Mouse (Mus musculus) MEL (cell line): ENCODE measurements around the gene Mboat1. TPM values are rescaled to one million over a fixed set of nuclear protein-coding genes. Genes with fewer than 3 reads are reported as not detected.

Source experiments
- DNase-seq: peaks from one replicate; pipeline ENCODE4 v3.0.0; 2011; ENCODE audit warnings: low read depth, low spot score
- H3K27ac ChIP-seq: 2 replicates; pipeline ENCODE4 v1.5.1; 2012; ENCODE audit warnings: low read depth, mild to moderate bottlenecking, control low read depth, low read length, moderate library complexity; ENCODE audit not compliant: control insufficient read depth
- H3K27me3 ChIP-seq, 2 experiments: fragments of 150-350 bp in 1 of 2; sonication (generic) in 1 of 2; 2 replicates each; pipeline ENCODE4 v1.6.1; 2012; ENCODE audit warnings: low read length in 2 of 2, mild to moderate bottlenecking in 2 of 2, improper control_type of control experiment in 1 of 2, moderate library complexity in 1 of 2; ENCODE audit not compliant: insufficient read depth in 2 of 2, control insufficient read depth in 1 of 2
- H3K36me3 ChIP-seq, 2 experiments: 2 replicates each; pipeline ENCODE4 v1.6.1; 2012 to 2014; ENCODE audit warnings: low read length in 2 of 2, improper control_type of control experiment in 1 of 2, inconsistent platforms in 1 of 2, mild to moderate bottlenecking in 1 of 2; ENCODE audit not compliant: insufficient read depth in 2 of 2, control insufficient read depth in 1 of 2
- H3K4me1 ChIP-seq, 2 experiments: fragments of 150-350 bp in 1 of 2; sonication (generic) in 1 of 2; 2 replicates each; pipeline ENCODE4 v1.6.1; 2012; ENCODE audit warnings: low read length in 2 of 2, improper control_type of control experiment in 1 of 2, mild to moderate bottlenecking in 1 of 2; ENCODE audit not compliant: insufficient read depth in 2 of 2, control insufficient read depth in 1 of 2
- H3K4me3 ChIP-seq, 2 experiments: fragments of 150-350 bp in 1 of 2; sonication (generic) in 1 of 2; 2 replicates each; pipeline ENCODE4 v1.5.1; 2012; ENCODE audit warnings: low read depth in 2 of 2, low read length in 2 of 2, mild to moderate bottlenecking in 2 of 2, moderate library complexity in 2 of 2, control low read depth in 1 of 2, improper control_type of control experiment in 1 of 2; ENCODE audit not compliant: control insufficient read depth in 1 of 2, insufficient read depth in 1 of 2
- H3K79me2 ChIP-seq: 2 replicates; pipeline ENCODE4 v1.6.1; 2012; ENCODE audit warnings: mild to moderate bottlenecking, low read length, moderate library complexity; ENCODE audit not compliant: control insufficient read depth, poor library complexity, insufficient read depth
- H3K9ac ChIP-seq: 2 replicates; pipeline ENCODE4 v1.6.1; 2012; ENCODE audit warnings: low read depth, mild to moderate bottlenecking, control low read depth, low read length, moderate library complexity; ENCODE audit not compliant: control insufficient read depth, poor library complexity, severe bottlenecking
- H3K9me3 ChIP-seq: fragments of 150-350 bp; sonication (generic); replicated peaks from 2 replicates; pipeline ENCODE4 v1.6.1; 2012; ENCODE audit warnings: mild to moderate bottlenecking, low read length, improper control_type of control experiment, moderate library complexity; ENCODE audit not compliant: insufficient read depth
- CHD1 ChIP-seq: IDR thresholded peaks from 2 replicates; pipeline ENCODE4 v1.6.1; 2012; ENCODE audit warnings: low read depth, mild to moderate bottlenecking, inconsistent platforms, low read length, improper control_type of control experiment
- CHD2 ChIP-seq: IDR thresholded peaks from 2 replicates; pipeline ENCODE4 v1.6.1; 2011; ENCODE audit warnings: low read length, improper control_type of control experiment
- E2F4 ChIP-seq: IDR thresholded peaks from 2 replicates; pipeline ENCODE4 v1.6.1; 2011; ENCODE audit warnings: low read depth, low read length, improper control_type of control experiment, borderline replicate concordance
- ELF1 ChIP-seq: IDR thresholded peaks from 2 replicates; pipeline ENCODE4 v1.6.1; 2014; ENCODE audit warnings: low read depth, mild to moderate bottlenecking, inconsistent platforms, low read length, improper control_type of control experiment, moderate library complexity
- EP300 ChIP-seq, 2 experiments: IDR thresholded peaks; 2 replicates each; pipeline ENCODE4 v1.6.1; 2011; ENCODE audit warnings: improper control_type of control experiment in 2 of 2, low read length in 2 of 2, low read depth in 1 of 2, mild to moderate bottlenecking in 1 of 2
- ETS1 ChIP-seq: IDR thresholded peaks from 2 replicates; pipeline ENCODE4 v1.6.1; 2012; ENCODE audit warnings: low read depth, mild to moderate bottlenecking, inconsistent platforms, low read length, improper control_type of control experiment, moderate library complexity
- GABPA ChIP-seq: IDR thresholded peaks from 2 replicates; pipeline ENCODE4 v1.6.1; 2012; ENCODE audit warnings: low read depth, mild to moderate bottlenecking, inconsistent platforms, low read length, improper control_type of control experiment, moderate library complexity
- GATA1 ChIP-seq: IDR thresholded peaks from 2 replicates; pipeline ENCODE4 v1.6.1; 2011; ENCODE audit warnings: low read depth, low read length, improper control_type of control experiment
- HCFC1 ChIP-seq: IDR thresholded peaks from 2 replicates; pipeline ENCODE4 v1.6.1; 2012; ENCODE audit warnings: low read depth, mild to moderate bottlenecking, inconsistent platforms, low read length, improper control_type of control experiment, moderate library complexity
- KAT2A ChIP-seq: conservative IDR thresholded peaks from 2 replicates; pipeline ENCODE4 v1.6.1; 2012; ENCODE audit warnings: low read depth, low read length, improper control_type of control experiment, inconsistent platforms
- MAFK ChIP-seq: IDR thresholded peaks from 2 replicates; pipeline ENCODE4 v1.6.1; 2011; ENCODE audit warnings: low read depth, mild to moderate bottlenecking, low read length, improper control_type of control experiment, borderline replicate concordance
- MXI1 ChIP-seq: IDR thresholded peaks from 2 replicates; pipeline ENCODE4 v1.6.1; 2011; ENCODE audit warnings: mild to moderate bottlenecking, low read depth, low read length, improper control_type of control experiment
- NELFE ChIP-seq: IDR thresholded peaks from 2 replicates; pipeline ENCODE4 v1.6.1; 2011; ENCODE audit warnings: low read depth, low read length, improper control_type of control experiment
- POLR2A ChIP-seq, 2 experiments: IDR thresholded peaks; 2 replicates each; pipeline ENCODE4 v1.6.1; 2011 to 2012; ENCODE audit warnings: low read length in 2 of 2, mild to moderate bottlenecking in 2 of 2, control low read depth in 1 of 2, improper control_type of control experiment in 1 of 2, low read depth in 1 of 2, moderate library complexity in 1 of 2; ENCODE audit not compliant: control insufficient read depth in 1 of 2, insufficient read depth in 1 of 2, poor library complexity in 1 of 2
- RCOR1 ChIP-seq: IDR thresholded peaks from 2 replicates; pipeline ENCODE4 v1.6.1; 2012; ENCODE audit warnings: low read depth, mild to moderate bottlenecking, inconsistent platforms, low read length, improper control_type of control experiment
- SIN3A ChIP-seq: IDR thresholded peaks from 2 replicates; pipeline ENCODE4 v1.6.1; 2012; ENCODE audit warnings: low read length, improper control_type of control experiment, inconsistent platforms
- TAL1 ChIP-seq: IDR thresholded peaks from 2 replicates; pipeline ENCODE4 v1.6.1; 2012; ENCODE audit warnings: mild to moderate bottlenecking, inconsistent platforms, low read length, moderate library complexity, mixed read lengths
- UBTF ChIP-seq: IDR thresholded peaks from 2 replicates; pipeline ENCODE4 v1.6.1; 2012; ENCODE audit warnings: low read depth, mild to moderate bottlenecking, inconsistent platforms, low read length, improper control_type of control experiment, moderate library complexity, borderline replicate concordance; ENCODE audit not compliant: insufficient read depth
- USF2 ChIP-seq, 2 experiments: IDR thresholded peaks; 2 replicates each; pipeline ENCODE4 v1.6.1; 2011 to 2012; ENCODE audit warnings: improper control_type of control experiment in 2 of 2, low read length in 2 of 2, borderline replicate concordance in 1 of 2, inconsistent platforms in 1 of 2, low read depth in 1 of 2, mild to moderate bottlenecking in 1 of 2; ENCODE audit not compliant: insufficient read depth in 1 of 2
- ZC3H11A ChIP-seq: IDR thresholded peaks from 2 replicates; pipeline ENCODE4 v1.6.1; 2012; ENCODE audit warnings: low read depth, mild to moderate bottlenecking, inconsistent platforms, low read length, improper control_type of control experiment
- ZKSCAN1 ChIP-seq: IDR thresholded peaks from 2 replicates; pipeline ENCODE4 v1.6.1; 2012; ENCODE audit warnings: low read depth, mild to moderate bottlenecking, inconsistent platforms, low read length, improper control_type of control experiment, moderate library complexity
- ZMIZ1 ChIP-seq: IDR thresholded peaks from 2 replicates; pipeline ENCODE4 v1.6.1; 2012; ENCODE audit warnings: low read depth, mild to moderate bottlenecking, inconsistent platforms, low read length, improper control_type of control experiment, moderate library complexity
- ZNF384 ChIP-seq: IDR thresholded peaks from 2 replicates; pipeline ENCODE4 v1.6.1; 2012; ENCODE audit warnings: low read depth, mild to moderate bottlenecking, inconsistent platforms, low read length, improper control_type of control experiment
- polyA plus RNA-seq, 2 experiments: library from polyadenylated mRNA; stranded (reverse) in 1 of 2; unstranded in 1 of 2; fragments of >175 nt in 1 of 2; fragments of >200 nt in 1 of 2; gene quantifications; 2 replicates each; pipeline versions ENCODE4 v1.2.1 to v1.2.4; 2012; ENCODE audit warnings: low replicate concordance in 2 of 2, low read depth in 1 of 2; ENCODE audit not compliant: insufficient read length in 2 of 2, insufficient read depth in 1 of 2, missing spikeins in 1 of 2
- total RNA-seq: library from RNA; depleted of rRNA; stranded (reverse); fragments of 300-350 nt; gene quantifications from 2 replicates; pipeline ENCODE4 v1.2.3, GENCODE M21; 2012

Gene Mboat1
- total and polyA plus RNA-seq, 3 experiments: 19.8 to 21.9 TPM; not detected in 1

- Histone ChIP-seq H3K36me3 (no peaks in the 10 kb centered on the region), H3K4me1 (no peaks in the 10 kb centered on the region), H3K4me3 (no peak overlapping the region), H3K79me2 (no peaks in the 10 kb centered on the region), H3K27me3 (peaks cover 0 to 2% of the 10 kb centered on the region in 2 experiments; a peak in 2 of 4 replicates), H3K9me3 (no peaks in the 10 kb centered on the region)
- DNase-seq: no peak
- no peak for TF ChIP-seq SIN3A
- no peak for TF ChIP-seq EP300 (IDR thresholded peaks at IDR 0.05; ENCODE audit: low read depth in 1 of 2, low read length in 2 of 2)
- no peak for TF ChIP-seq POLR2A (IDR thresholded peaks at IDR 0.05; ENCODE audit: control insufficient read depth in 1 of 2, insufficient read depth in 1 of 2, low read depth in 1 of 2, low read length in 2 of 2, poor library complexity in 1 of 2)
- TF ChIP-seq ZC3H11A: no peak
- no peak for TF ChIP-seq HCFC1
- TF ChIP-seq MAFK: no peak
- no peak for TF ChIP-seq NELFE
- no peak for TF ChIP-seq GATA1
- no peak for TF ChIP-seq ZNF384
- no peak for TF ChIP-seq RCOR1
- TF ChIP-seq ZMIZ1: no peak
- TF ChIP-seq TAL1: no peak
- no peak for TF ChIP-seq ETS1
- TF ChIP-seq, all 39 proteins: peak for 0
- no peak overlapping the region for H3K9ac ChIP-seq
- no peak overlapping the region for H3K27ac ChIP-seq
Measured at GRCm38 (mm10) chr13:30264303-30264702, 128.0 kb downstream of the Mboat1 start.

- no peaks in the 10 kb centered on the region for H3K79me2 ChIP-seq
- H3K27me3 ChIP-seq: peaks cover 0 to 2% of the 10 kb centered on the region in 2 experiments; a peak in 2 of 4 replicates
- no peaks in the 10 kb centered on the region for H3K36me3 ChIP-seq
- no peak overlapping the region for H3K4me3 ChIP-seq
- H3K9me3 ChIP-seq: no peaks in the 10 kb centered on the region
- no peak overlapping the region for H3K27ac ChIP-seq
- no peak for DNase-seq
- H3K9ac ChIP-seq: no peak overlapping the region
- no peak for TF ChIP-seq ZKSCAN1
- no peak for TF ChIP-seq MXI1
- no peak for TF ChIP-seq CHD2
- TF ChIP-seq GATA1: no peak
- TF ChIP-seq ELF1: no peak
- TF ChIP-seq ZMIZ1: no peak
- TF ChIP-seq E2F4: no peak
- no peak for TF ChIP-seq USF2 (IDR thresholded peaks at IDR 0.05; ENCODE audit: borderline replicate concordance in 1 of 2, insufficient read depth in 1 of 2, low read depth in 1 of 2, low read length in 2 of 2)
- no peak for TF ChIP-seq GABPA
- TF ChIP-seq UBTF: no peak
- TF ChIP-seq CHD1: no peak
- no peak for TF ChIP-seq KAT2A
- TF ChIP-seq POLR2A (IDR thresholded peaks at IDR 0.05; ENCODE audit: control insufficient read depth in 1 of 2, insufficient read depth in 1 of 2, low read depth in 1 of 2, low read length in 2 of 2, poor library complexity in 1 of 2): no peak
- H3K4me1 ChIP-seq: no peaks in the 10 kb centered on the region
Measured at GRCm38 (mm10) chr13:30264765-30265164, 128.5 kb downstream of the Mboat1 start.
